In the genomic region with DNA sequence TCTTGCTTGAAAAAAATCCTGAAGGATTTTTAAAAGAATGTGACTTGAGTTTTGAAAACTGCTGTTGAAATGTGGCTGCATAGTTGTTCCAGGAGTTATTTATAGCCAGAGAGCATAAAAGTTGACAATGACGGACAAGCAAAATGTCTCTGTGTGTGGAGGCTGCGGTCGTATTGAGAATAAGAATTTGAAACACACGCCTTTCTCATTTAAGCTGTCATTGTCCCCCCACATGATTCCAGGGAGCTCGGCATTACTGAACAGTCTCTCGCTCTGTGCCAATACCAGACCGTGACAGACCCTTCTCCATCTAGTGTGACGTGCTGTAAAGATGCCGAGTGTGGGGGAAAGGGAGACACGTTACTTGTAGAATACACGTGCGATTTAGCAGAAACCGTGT, we compare ENCODE assay signal across 22 mouse cellular contexts.
DNase-seq lines count a peak whose midpoint lies in the region; ATAC-seq and TF ChIP-seq lines count a peak whose summit lies in the region.
"Had no signal": no experiment of that assay in that cellular context is flagged by ENCODE, and none has a peak within 500 bp of the region (broad histone marks: within the 10 kb centered on the region; RNA-seq: fewer than 3 reads in every experiment).

No protein-coding gene starts in this region.

- H3K9ac ChIP-seq in forebrain, postnatal 0 days = no peak overlapping the region
- no peak overlapping the region for H3K9ac ChIP-seq in hindbrain, embryonic 15.5 days
- no peak overlapping the region for H3K9ac ChIP-seq in heart, embryonic 15.5 days
- H3K9ac ChIP-seq: embryonic facial prominence, embryonic 13.5 days; forebrain, embryonic 12.5 days; hindbrain, embryonic 13.5 days; limb, embryonic 12.5 days; liver, embryonic 14.5 days; neural tube, embryonic 13.5 days had no signal

- peak; percentile 45 for ATAC-seq in forebrain, postnatal 0 days
- peak; percentile 62; the same call in 1 of the 2 replicates for ATAC-seq in hindbrain, embryonic 15.5 days (ENCODE audit: low FRiP score, low read depth)
- no peak for ATAC-seq in heart, embryonic 15.5 days (replicated peaks; ENCODE audit: insufficient number of reproducible peaks, insufficient read depth, low FRiP score, low read depth)
- ATAC-seq: intestine, embryonic 16.5 days had no signal

- no peaks in the 10 kb centered on the region for H3K9me3 ChIP-seq in forebrain, postnatal 0 days (ENCODE audit: low read length)
- no peaks in the 10 kb centered on the region for H3K9me3 ChIP-seq in forebrain, embryonic 10.5 days
- H3K9me3 ChIP-seq in hindbrain, embryonic 15.5 days = no peaks in the 10 kb centered on the region
- H3K9me3 ChIP-seq in hindbrain, embryonic 10.5 days = no peaks in the 10 kb centered on the region
- H3K9me3 ChIP-seq in heart, embryonic 15.5 days (replicated peaks) = no peaks in the 10 kb centered on the region
- H3K9me3 ChIP-seq: embryonic facial prominence, embryonic 13.5 days; forebrain, embryonic 12.5 days; hindbrain, embryonic 13.5 days; limb, embryonic 12.5 days; neural tube, embryonic 13.5 days had no signal

- no peak for DNase-seq in forebrain, postnatal 0 days
- no peak for DNase-seq in forebrain, embryonic 10.5 days (ENCODE audit: extremely low spot score, low spot score)
- no peak for DNase-seq in hindbrain, embryonic 10.5 days (ENCODE audit: low spot score)
- peak; percentile 37 for DNase-seq in adipocyte (ENCODE audit: low spot score)
- DNase-seq in thymus, postnatal 4 days = no peak
- DNase-seq: adrenal gland, postnatal 10 days; cerebellum, adult 8-10 months; kidney, postnatal 10 days; lung, postnatal 4 days; right cerebral cortex, postnatal 14 days; thymus, postnatal 14 days had no signal

- 0 out of 2 replicates have a peak, but pooled peaks cover 8% of the 10 kb centered on the region for H3K4me1 ChIP-seq in forebrain, postnatal 0 days (ENCODE audit: insufficient read depth)
- peaks cover 12% of the 10 kb centered on the region for H3K4me1 ChIP-seq in forebrain, embryonic 10.5 days
- peaks cover 14% of the 10 kb centered on the region for H3K4me1 ChIP-seq in hindbrain, embryonic 15.5 days (replicated peaks)
- H3K4me1 ChIP-seq in hindbrain, embryonic 10.5 days (replicated peaks) = no peaks in the 10 kb centered on the region
- peaks cover 12% of the 10 kb centered on the region for H3K4me1 ChIP-seq in heart, embryonic 15.5 days (replicated peaks)

- H3K36me3 ChIP-seq in forebrain, postnatal 0 days (ENCODE audit: insufficient read depth) = no peaks in the 10 kb centered on the region
- no peaks in the 10 kb centered on the region for H3K36me3 ChIP-seq in forebrain, embryonic 10.5 days (replicated peaks)
- H3K36me3 ChIP-seq in hindbrain, embryonic 15.5 days = no peaks in the 10 kb centered on the region
- no peaks in the 10 kb centered on the region for H3K36me3 ChIP-seq in hindbrain, embryonic 10.5 days
- no peaks in the 10 kb centered on the region for H3K36me3 ChIP-seq in heart, embryonic 15.5 days
- H3K36me3 ChIP-seq: embryonic facial prominence, embryonic 13.5 days; forebrain, embryonic 12.5 days; hindbrain, embryonic 13.5 days; limb, embryonic 12.5 days; neural tube, embryonic 13.5 days had no signal

- WGBS in forebrain, postnatal 0 days = 44% methylated on average over 13 of the region's 13 CpGs
- 89% methylated on average over 13 of the region's 13 CpGs for WGBS in forebrain, embryonic 10.5 days
- 52% methylated on average over 13 of the region's 13 CpGs for WGBS in hindbrain, embryonic 15.5 days
- WGBS in hindbrain, embryonic 10.5 days = 77% methylated on average over 13 of the region's 13 CpGs
- WGBS in heart, embryonic 15.5 days = 35% methylated on average over 13 of the region's 13 CpGs

- no peak overlapping the region for H3K27ac ChIP-seq in forebrain, postnatal 0 days (ENCODE audit: low read depth, low read length)
- H3K27ac ChIP-seq in forebrain, embryonic 10.5 days = no peak overlapping the region
- no peak overlapping the region for H3K27ac ChIP-seq in hindbrain, embryonic 15.5 days (replicated peaks)
- no peak overlapping the region for H3K27ac ChIP-seq in hindbrain, embryonic 10.5 days
- peak overlapping the region; percentile 62 for H3K27ac ChIP-seq in heart, embryonic 15.5 days
- H3K27ac ChIP-seq: embryonic facial prominence, embryonic 13.5 days; forebrain, embryonic 12.5 days; hindbrain, embryonic 13.5 days; limb, embryonic 12.5 days; liver, embryonic 14.5 days; neural tube, embryonic 13.5 days had no signal

- H3K27me3 ChIP-seq in forebrain, postnatal 0 days (ENCODE audit: insufficient read depth, low read length) = no peaks in the 10 kb centered on the region
- peaks cover 76% of the 10 kb centered on the region for H3K27me3 ChIP-seq in forebrain, embryonic 10.5 days (ENCODE audit: poor library complexity, severe bottlenecking)
- H3K27me3 ChIP-seq in hindbrain, embryonic 15.5 days = no peaks in the 10 kb centered on the region
- H3K27me3 ChIP-seq in hindbrain, embryonic 10.5 days (ENCODE audit: insufficient read depth, poor library complexity, severe bottlenecking) = no peaks in the 10 kb centered on the region
- no peaks in the 10 kb centered on the region for H3K27me3 ChIP-seq in heart, embryonic 15.5 days
- H3K27me3 ChIP-seq: CH12.LX; embryonic facial prominence, embryonic 13.5 days; hindbrain, embryonic 13.5 days; neural tube, embryonic 13.5 days had no signal

- no peak overlapping the region for H3K4me2 ChIP-seq in forebrain, postnatal 0 days (ENCODE audit: low read depth)
- no peak overlapping the region for H3K4me2 ChIP-seq in hindbrain, embryonic 15.5 days
- peak overlapping the region; percentile 44 for H3K4me2 ChIP-seq in heart, embryonic 15.5 days
- H3K4me2 ChIP-seq: embryonic facial prominence, embryonic 13.5 days; forebrain, embryonic 12.5 days; hindbrain, embryonic 13.5 days; limb, embryonic 12.5 days; midbrain, embryonic 11.5 days; neural tube, embryonic 13.5 days had no signal

- no peak overlapping the region for H3K4me3 ChIP-seq in forebrain, postnatal 0 days (ENCODE audit: low read depth, low read length)
- H3K4me3 ChIP-seq in forebrain, embryonic 10.5 days = no peak overlapping the region
- no peak overlapping the region for H3K4me3 ChIP-seq in hindbrain, embryonic 15.5 days
- H3K4me3 ChIP-seq in hindbrain, embryonic 10.5 days = no peak overlapping the region
- 0 out of 2 replicates have a peak overlapping the region, but pooled peaks have one; percentile 6 for H3K4me3 ChIP-seq in heart, embryonic 15.5 days
- H3K4me3 ChIP-seq: embryonic facial prominence, embryonic 13.5 days; forebrain, embryonic 12.5 days; hindbrain, embryonic 13.5 days; limb, embryonic 12.5 days; neural tube, embryonic 13.5 days had no signal

- TF ChIP-seq CTCF in forebrain, postnatal 0 days (IDR thresholded peaks at IDR 0.05; ENCODE audit: low read depth) = no peak
